Mouse (Mus musculus): ENCODE measurements around the gene Scamp4. TPM values are rescaled to one million over a fixed set of nuclear protein-coding genes. Genes with fewer than 3 reads are reported as not detected.

Gene Scamp4
- polyA plus RNA-seq, 1 experiment from 2014 or later = 103 TPM

- WGBS = 37% methylated on average over 5 of the region's 5 CpGs
- peaks cover 42% of the 10 kb centered on the region for H3K4me1 ChIP-seq (ENCODE audit: control insufficient read depth, insufficient read depth, low read length)
- no peak overlapping the region for H3K4me3 ChIP-seq (ENCODE audit: low read length)
- no peaks in the 10 kb centered on the region for H3K9me3 ChIP-seq (ENCODE audit: control insufficient read depth, low read length)
- no peak overlapping the region for H3K9ac ChIP-seq (ENCODE audit: low read depth, low read length)
- peaks cover 4% of the 10 kb centered on the region for H3K36me3 ChIP-seq (ENCODE audit: control insufficient read depth, insufficient read depth, low read length)
- H3K4me2 ChIP-seq (replicated peaks; ENCODE audit: low read depth, low read length) = no peak overlapping the region
- no peak overlapping the region for H3K27ac ChIP-seq (ENCODE audit: low read depth, low read length)
- no peaks in the 10 kb centered on the region for H3K27me3 ChIP-seq (ENCODE audit: control insufficient read depth, insufficient read depth, low read length)
- ATAC-seq (ENCODE audit: low FRiP score, low TSS enrichment) = no peak
Measured at GRCm38 (mm10) chr10:80661149-80661548, 58.5 kb downstream of the Scamp4 start.

DNA sequence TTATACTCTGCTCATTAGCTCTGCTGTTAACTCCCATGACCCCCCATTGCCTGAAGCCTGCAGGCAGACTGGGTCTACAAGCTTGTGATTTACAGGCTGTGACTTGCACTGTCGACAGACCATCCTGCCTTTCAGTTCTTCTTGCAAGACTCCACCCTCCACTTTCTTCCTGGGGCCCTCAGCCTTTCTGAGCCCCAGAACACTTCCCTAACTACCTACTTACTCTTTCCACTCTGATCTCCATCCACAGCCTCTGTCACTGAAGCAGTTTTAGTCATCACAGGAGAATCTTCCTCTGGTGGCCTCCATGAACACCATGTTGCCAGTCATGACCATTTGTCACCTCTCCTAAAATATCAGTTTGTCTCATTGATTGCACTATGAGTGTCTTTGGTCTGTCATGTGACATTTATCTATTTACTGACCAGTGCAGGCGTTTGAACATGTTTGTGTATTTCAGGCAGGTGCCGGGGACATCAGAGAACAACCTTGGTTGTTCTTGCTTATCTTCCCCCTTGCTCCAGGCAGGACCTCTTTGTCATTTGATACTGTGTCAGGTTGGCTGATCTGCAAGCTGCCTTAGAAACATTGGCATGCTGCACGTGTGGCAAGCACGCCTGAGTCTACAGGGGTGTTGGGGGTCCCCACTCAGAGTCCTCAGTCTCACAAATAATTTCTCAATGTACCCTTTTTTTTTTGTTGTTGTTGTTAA is 61.0 kb downstream of the Scamp4 start:
- peaks cover 28% of the 10 kb centered on the region for H3K36me3 ChIP-seq (ENCODE audit: control insufficient read depth, insufficient read depth, low read length)
- H3K9ac ChIP-seq (ENCODE audit: low read depth, low read length) = no peak overlapping the region
- no peaks in the 10 kb centered on the region for H3K27me3 ChIP-seq (ENCODE audit: control insufficient read depth, insufficient read depth, low read length)
- peaks cover 40% of the 10 kb centered on the region for H3K4me1 ChIP-seq (ENCODE audit: control insufficient read depth, insufficient read depth, low read length)
- H3K9me3 ChIP-seq (ENCODE audit: control insufficient read depth, low read length) = no peaks in the 10 kb centered on the region
- no peak overlapping the region for H3K4me3 ChIP-seq (ENCODE audit: low read length)
- WGBS = 20% methylated on average over 5 of the region's 5 CpGs
- no peak for ATAC-seq (ENCODE audit: low FRiP score, low TSS enrichment)
- peak overlapping the region; percentile 43; the same call in 1 of the 2 replicates for H3K27ac ChIP-seq (ENCODE audit: low read depth, low read length)
- 0 out of 2 replicates have a peak overlapping the region, but pooled peaks have one; percentile 0 for H3K4me2 ChIP-seq (replicated peaks; ENCODE audit: low read depth, low read length)

DNA sequence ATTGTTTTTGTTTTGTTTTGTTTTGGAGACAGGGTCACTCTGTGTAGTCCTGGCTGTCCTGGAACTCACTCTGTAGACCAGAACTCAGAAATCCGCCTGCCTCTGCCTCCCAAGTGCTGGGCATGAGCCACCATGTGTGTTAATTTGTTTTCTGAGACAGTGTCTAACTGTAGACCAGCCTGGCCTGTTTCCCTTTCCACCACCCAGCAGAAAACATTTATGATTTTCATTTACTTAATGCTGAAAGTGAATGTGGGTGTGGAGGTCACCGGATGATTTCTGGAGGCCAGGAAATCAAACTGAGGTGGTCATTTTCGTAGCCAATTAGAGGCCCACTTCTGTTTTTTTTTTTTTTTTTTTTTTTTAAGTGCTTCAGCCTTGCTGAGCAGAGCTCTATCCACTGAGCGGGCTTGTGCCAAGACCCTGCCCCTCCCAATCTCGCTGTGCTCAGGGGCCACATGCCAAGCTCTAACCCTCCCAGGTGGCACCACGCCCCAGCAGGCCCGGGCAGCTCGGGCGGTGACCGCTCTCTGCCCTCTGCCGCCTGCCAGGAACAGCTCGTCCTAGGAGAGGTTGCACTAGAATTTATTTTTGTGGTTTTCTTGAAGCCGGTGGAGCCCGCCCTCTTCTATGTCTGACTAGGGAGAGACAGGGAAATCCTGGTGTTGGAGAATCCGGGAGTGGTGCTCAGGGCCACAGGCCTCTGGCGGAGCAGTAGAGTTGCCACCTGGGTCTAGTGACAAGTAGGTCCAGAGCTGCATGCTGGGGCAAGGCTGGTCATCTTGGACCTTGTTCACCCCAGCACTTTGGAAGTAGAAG is 61.7 kb downstream of the Scamp4 start:
- peaks cover 36% of the 10 kb centered on the region for H3K36me3 ChIP-seq (ENCODE audit: control insufficient read depth, insufficient read depth, low read length)
- peak overlapping the region; percentile 81 for H3K27ac ChIP-seq (ENCODE audit: low read depth, low read length)
- no peaks in the 10 kb centered on the region for H3K27me3 ChIP-seq (ENCODE audit: control insufficient read depth, insufficient read depth, low read length)
- WGBS = 19% methylated on average over 16 of the region's 16 CpGs
- peak overlapping the region; percentile 42 for H3K9ac ChIP-seq (ENCODE audit: low read depth, low read length)
- H3K4me1 ChIP-seq (ENCODE audit: control insufficient read depth, insufficient read depth, low read length) = peaks cover 36% of the 10 kb centered on the region
- H3K4me2 ChIP-seq (replicated peaks; ENCODE audit: low read depth, low read length) = peak overlapping the region; percentile 31; the same call in 1 of the 2 replicates
- no peaks in the 10 kb centered on the region for H3K9me3 ChIP-seq (ENCODE audit: control insufficient read depth, low read length)
- ATAC-seq (ENCODE audit: low FRiP score, low TSS enrichment) = peak; percentile 48
- no peak overlapping the region for H3K4me3 ChIP-seq (ENCODE audit: low read length)

DNA sequence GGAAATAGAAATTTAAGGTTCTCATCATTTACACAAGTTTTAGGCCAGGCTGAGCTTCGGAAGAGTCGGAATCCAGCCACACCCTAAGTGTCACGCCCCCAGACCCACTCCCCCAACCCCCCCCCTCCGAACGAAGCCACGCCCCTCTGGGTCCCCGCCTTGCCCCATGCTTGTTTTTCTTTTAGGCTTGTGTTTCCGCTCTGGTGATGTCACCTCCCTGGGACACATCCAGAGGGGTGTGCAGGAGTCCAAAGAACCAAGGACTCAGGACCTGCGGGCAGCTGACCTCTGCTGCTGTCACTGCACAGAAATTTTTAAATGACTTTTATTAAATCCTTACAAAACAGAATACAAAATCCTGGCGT is 62.3 kb downstream of the Scamp4 start:
- peaks cover 36% of the 10 kb centered on the region for H3K4me1 ChIP-seq (ENCODE audit: control insufficient read depth, insufficient read depth, low read length)
- peak overlapping the region; percentile 81 for H3K27ac ChIP-seq (ENCODE audit: low read depth, low read length)
- peak overlapping the region; percentile 31; the same call in 1 of the 2 replicates for H3K4me2 ChIP-seq (replicated peaks; ENCODE audit: low read depth, low read length)
- H3K27me3 ChIP-seq (ENCODE audit: control insufficient read depth, insufficient read depth, low read length) = no peaks in the 10 kb centered on the region
- peak overlapping the region; percentile 42; the same call in 1 of the 2 replicates for H3K9ac ChIP-seq (ENCODE audit: low read depth, low read length)
- peaks cover 42% of the 10 kb centered on the region for H3K36me3 ChIP-seq (ENCODE audit: control insufficient read depth, insufficient read depth, low read length)
- no peak overlapping the region for H3K4me3 ChIP-seq (ENCODE audit: low read length)
- no peaks in the 10 kb centered on the region for H3K9me3 ChIP-seq (ENCODE audit: control insufficient read depth, low read length)
- WGBS = 6% methylated on average over 10 of the region's 10 CpGs
- peak; percentile 54 for ATAC-seq (ENCODE audit: low FRiP score, low TSS enrichment)

Small RNAs within 50 kb of the gene (microRNA-seq; reads per million reads assigned to microRNA genes)
- gene Mir6912 = not detected

Other genes with a start within 250 kb of the Scamp4 start
- 0.62 and 0.66 TPM in 2 replicates for gene Plk5, start 246.4 kb upstream of the Scamp4 start, polyA plus RNA-seq (2014; fragmentation: Nextera tagmentation; extraction: Ambion mirVana)
- gene Mex3d, start 215.2 kb upstream of the Scamp4 start, polyA plus RNA-seq (2014; fragmentation: Nextera tagmentation; extraction: Ambion mirVana) = 8.7 and 14.6 TPM in 2 replicates
- 248 and 270 TPM in 2 replicates for gene Mbd3, start 203.3 kb upstream of the Scamp4 start, polyA plus RNA-seq (2014; fragmentation: Nextera tagmentation; extraction: Ambion mirVana)
- gene Uqcr11, start 196.0 kb upstream of the Scamp4 start, polyA plus RNA-seq (2014; fragmentation: Nextera tagmentation; extraction: Ambion mirVana) = 806 and 1,046 TPM in 2 replicates
- gene Tcf3, start 169.2 kb upstream of the Scamp4 start, polyA plus RNA-seq (2014; fragmentation: Nextera tagmentation; extraction: Ambion mirVana) = 134 and 162 TPM in 2 replicates
- gene Onecut3, start 108.0 kb upstream of the Scamp4 start, polyA plus RNA-seq (2014; fragmentation: Nextera tagmentation; extraction: Ambion mirVana) = not detected in 2 replicates
- 0.22 and 0.24 TPM in 2 replicates for gene Atp8b3, start 63.7 kb upstream of the Scamp4 start, polyA plus RNA-seq (2014; fragmentation: Nextera tagmentation; extraction: Ambion mirVana)
- gene Rexo1, start 41.3 kb upstream of the Scamp4 start, polyA plus RNA-seq (2014; fragmentation: Nextera tagmentation; extraction: Ambion mirVana) = 25.8 and 31.3 TPM in 2 replicates
- gene Klf16, start 25.6 kb upstream of the Scamp4 start, polyA plus RNA-seq (2014; fragmentation: Nextera tagmentation; extraction: Ambion mirVana) = 10.1 and 10.2 TPM in 2 replicates
- gene Abhd17a, start 12.5 kb upstream of the Scamp4 start, polyA plus RNA-seq (2014; fragmentation: Nextera tagmentation; extraction: Ambion mirVana) = 125 and 130 TPM in 2 replicates
- gene Adat3, start within 50 bp of the Scamp4 start, polyA plus RNA-seq (2014; fragmentation: Nextera tagmentation; extraction: Ambion mirVana) = 8.0 and 8.8 TPM in 2 replicates
- gene Gm49322, start 3.1 kb downstream of the Scamp4 start, polyA plus RNA-seq (2014; fragmentation: Nextera tagmentation; extraction: Ambion mirVana) = 1.9 and 2.5 TPM in 2 replicates
- gene Csnk1g2, start 20.0 kb downstream of the Scamp4 start, polyA plus RNA-seq (2014; fragmentation: Nextera tagmentation; extraction: Ambion mirVana) = 127 and 134 TPM in 2 replicates
- gene Btbd2, start 54.2 kb downstream of the Scamp4 start, polyA plus RNA-seq (2014; fragmentation: Nextera tagmentation; extraction: Ambion mirVana) = 63.4 and 80.2 TPM in 2 replicates
- 68.1 and 99.2 TPM in 2 replicates for gene Mknk2, start 75.2 kb downstream of the Scamp4 start, polyA plus RNA-seq (2014; fragmentation: Nextera tagmentation; extraction: Ambion mirVana)
- 23.3 and 34.4 TPM in 2 replicates for gene Mob3a, start 99.1 kb downstream of the Scamp4 start, polyA plus RNA-seq (2014; fragmentation: Nextera tagmentation; extraction: Ambion mirVana)
- 8.5 and 14.6 TPM in 2 replicates for gene Izumo4, start 99.3 kb downstream of the Scamp4 start, polyA plus RNA-seq (2014; fragmentation: Nextera tagmentation; extraction: Ambion mirVana)
- gene Ap3d1, start 139.4 kb downstream of the Scamp4 start, polyA plus RNA-seq (2014; fragmentation: Nextera tagmentation; extraction: Ambion mirVana) = 70.8 and 80.6 TPM in 2 replicates
- gene Dot1l, start 152.3 kb downstream of the Scamp4 start, polyA plus RNA-seq (2014; fragmentation: Nextera tagmentation; extraction: Ambion mirVana) = 21.9 and 29.2 TPM in 2 replicates
- gene Sf3a2, start 195.3 kb downstream of the Scamp4 start, polyA plus RNA-seq (2014; fragmentation: Nextera tagmentation; extraction: Ambion mirVana) = 101 and 102 TPM in 2 replicates
- gene Plekhj1, start 195.8 kb downstream of the Scamp4 start, polyA plus RNA-seq (2014; fragmentation: Nextera tagmentation; extraction: Ambion mirVana) = 121 and 126 TPM in 2 replicates
- not detected in 2 replicates for gene Amh, start 202.4 kb downstream of the Scamp4 start, polyA plus RNA-seq (2014; fragmentation: Nextera tagmentation; extraction: Ambion mirVana)
- gene Jsrp1, start 210.6 kb downstream of the Scamp4 start, polyA plus RNA-seq (2014; fragmentation: Nextera tagmentation; extraction: Ambion mirVana) = 4.4 and 5.2 TPM in 2 replicates
- 1,867 and 1,944 TPM in 2 replicates for gene Oaz1, start 223.8 kb downstream of the Scamp4 start, polyA plus RNA-seq (2014; fragmentation: Nextera tagmentation; extraction: Ambion mirVana)
- gene Lingo3, start 241.2 kb downstream of the Scamp4 start, polyA plus RNA-seq (2014; fragmentation: Nextera tagmentation; extraction: Ambion mirVana) = 0.17 and 0.97 TPM in 2 replicates

Measured in kidney, embryonic 14.5 days (tissue).